Mouse (Mus musculus) stomach, embryonic 15.5 days (tissue): ENCODE measurements around the gene Hoxc5. TPM values are rescaled to one million over a fixed set of nuclear protein-coding genes. Genes with fewer than 3 reads are reported as not detected.
A peak's percentile ranks its signal among the peaks of the same experiment; 100 is the strongest.

Source experiments
- ATAC-seq: fragments of 200-750 bp; cut with Nextera tagmentation; 2 replicates; pipeline ENCODE4 v1.8.0; 2017; ENCODE audit warnings: low read depth, moderate number of reproducible peaks, moderate TSS enrichment; ENCODE audit not compliant: insufficient read depth, low FRiP score
- H3K27ac ChIP-seq: fragments of 300-500 bp; sonication (generic); 2 replicates; pipeline ENCODE4 v1.5.1; 2015; ENCODE audit warnings: mild to moderate bottlenecking, inconsistent platforms
- H3K27me3 ChIP-seq: fragments of 300-500 bp; sonication (generic); replicated peaks from 2 replicates; pipeline ENCODE4 v1.6.1; 2015; ENCODE audit warnings: inconsistent platforms
- H3K36me3 ChIP-seq: fragments of 300-500 bp; sonication (generic); 2 replicates; pipeline ENCODE4 v1.6.1; 2015; ENCODE audit warnings: inconsistent platforms
- H3K4me1 ChIP-seq: fragments of 300-500 bp; sonication (generic); 2 replicates; pipeline ENCODE4 v1.6.1; 2015; ENCODE audit warnings: inconsistent platforms
- H3K4me2 ChIP-seq: fragments of 300-500 bp; sonication (generic); 2 replicates; pipeline ENCODE4 v1.6.1; 2015; ENCODE audit warnings: mild to moderate bottlenecking, inconsistent platforms
- H3K4me3 ChIP-seq: fragments of 300-500 bp; sonication (generic); replicated peaks from 2 replicates; pipeline ENCODE4 v1.5.1; 2015; ENCODE audit warnings: inconsistent platforms
- H3K9ac ChIP-seq: fragments of 300-500 bp; sonication (generic); 2 replicates; pipeline ENCODE4 v1.6.1; 2015; ENCODE audit warnings: inconsistent platforms
- H3K9me3 ChIP-seq: fragments of 300-500 bp; sonication (generic); 2 replicates; pipeline ENCODE4 v1.6.1; 2016; ENCODE audit warnings: inconsistent platforms
- WGBS: fragments of 180-500 bp; shearing (Covaris S2); methylation state at CpG from one replicate; pipeline ENCODE4 v1.1.7; 2015; 5-methylcytosine and 5-hydroxymethylcytosine counted together
- polyA plus RNA-seq: library from polyadenylated mRNA; unstranded; fragments of >200 nt; fragmentation: Nextera tagmentation; extraction: Ambion mirVana; gene quantifications from 2 replicates; pipeline ENCODE4 v1.2.1, GENCODE M21; 2015

Hoxc5 gene
- polyA plus RNA-seq, 1 experiment from 2014 or later, result 16.2 TPM

DNA sequence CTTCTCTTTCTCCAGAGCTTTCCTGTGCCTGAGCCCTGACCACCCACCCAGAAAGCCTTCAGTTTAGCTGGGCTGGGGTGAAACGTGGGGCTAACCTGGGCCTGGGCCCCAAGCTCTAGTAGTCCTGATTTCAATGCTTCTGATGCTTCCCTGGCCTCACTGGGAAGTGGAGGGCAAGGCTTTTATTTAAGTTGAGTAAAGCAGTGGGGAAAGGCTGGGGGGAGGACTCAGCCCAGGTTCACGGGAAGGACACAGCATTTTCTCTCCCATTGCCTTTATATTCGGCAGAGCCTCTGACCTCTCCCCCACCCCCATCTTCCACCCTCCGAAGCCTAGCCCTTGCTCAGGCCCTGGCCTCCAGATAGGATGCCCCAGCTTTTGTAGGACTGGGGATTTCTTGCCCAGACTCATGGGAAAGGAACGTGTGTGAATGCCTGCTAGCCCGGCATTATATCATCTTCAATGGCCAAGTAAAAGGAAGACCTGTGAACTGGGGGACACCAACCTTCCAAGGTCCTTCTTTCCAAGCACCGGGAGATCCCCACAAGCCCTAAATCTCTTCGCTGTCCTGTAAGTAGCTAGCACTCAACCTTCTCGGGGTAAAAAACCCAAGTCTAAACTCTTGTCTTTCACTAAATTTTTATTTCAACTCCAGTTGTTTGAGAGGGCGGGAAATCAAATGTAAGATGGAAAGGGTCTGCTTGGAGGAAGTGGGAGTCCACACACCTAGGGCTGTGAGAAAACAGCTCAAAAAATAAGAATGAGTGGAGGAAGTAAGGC lies 71.6 kb downstream of the Hoxc5 start:
- Histone ChIP-seq H3K27ac (peak overlapping the region; percentile 85), H3K4me1 (peaks cover 27% of the 10 kb centered on the region), H3K9ac (no peak overlapping the region), H3K4me3 (no peak overlapping the region), H3K36me3 (no peaks in the 10 kb centered on the region), H3K27me3 (peaks cover 5% of the 10 kb centered on the region; the same call in 1 of the 2 replicates), H3K4me2 (peak overlapping the region; percentile 26), H3K9me3 (no peaks in the 10 kb centered on the region)
- no peak for ATAC-seq
- WGBS, result 29% methylated on average over 10 of the region's 10 CpGs

- no peak overlapping the region for H3K4me3 ChIP-seq
- H3K4me2 ChIP-seq, result peak overlapping the region; percentile 26; the same call in 1 of the 2 replicates
Measured at GRCm38 (mm10) chr15:103039609-103040008, 72.4 kb downstream of the Hoxc5 start.

DNA sequence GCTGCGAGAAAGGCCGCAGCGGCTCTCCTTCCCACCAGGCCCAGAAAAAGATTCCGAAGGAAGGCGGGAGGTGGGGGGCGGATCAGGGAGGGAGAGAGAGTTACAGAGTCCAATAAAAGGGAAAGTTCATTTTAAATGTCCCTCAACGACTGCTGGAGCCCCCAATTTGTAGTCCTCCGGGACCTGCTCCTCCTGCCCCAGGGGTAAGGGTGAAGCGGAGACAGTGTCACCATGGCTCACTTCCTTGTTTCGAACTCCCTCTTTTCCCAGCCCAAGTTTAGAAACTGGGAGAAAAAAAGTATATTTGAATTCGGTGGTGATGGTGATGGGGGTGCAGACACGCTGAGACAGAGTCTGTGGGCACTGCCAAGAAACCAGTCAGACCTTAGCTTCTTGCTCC lies 73.4 kb downstream of the Hoxc5 start:
- 28% methylated on average over 12 of the region's 12 CpGs for WGBS
- peak overlapping the region; percentile 48 for H3K4me2 ChIP-seq
- H3K4me1 ChIP-seq, result peaks cover 23% of the 10 kb centered on the region
- no peaks in the 10 kb centered on the region for H3K9me3 ChIP-seq
- ATAC-seq, result no peak
- H3K27me3 ChIP-seq, result no peaks in the 10 kb centered on the region
- H3K4me3 ChIP-seq, result 0 out of 2 replicates have a peak overlapping the region, but pooled peaks have one; percentile 2
- no peak overlapping the region for H3K9ac ChIP-seq
- no peaks in the 10 kb centered on the region for H3K36me3 ChIP-seq
- peak overlapping the region; percentile 85 for H3K27ac ChIP-seq

More at GRCm38 (mm10) chr15:103039609-103040008, 72.4 kb downstream of the Hoxc5 start:
- H3K9ac ChIP-seq, result no peak overlapping the region
- H3K4me1 ChIP-seq, result peaks cover 23% of the 10 kb centered on the region
- ATAC-seq, result no peak
- H3K9me3 ChIP-seq, result no peaks in the 10 kb centered on the region
- no peaks in the 10 kb centered on the region for H3K36me3 ChIP-seq
- 25% methylated on average over 3 of the region's 3 CpGs for WGBS
- H3K27ac ChIP-seq, result peak overlapping the region; percentile 85
- no peaks in the 10 kb centered on the region for H3K27me3 ChIP-seq

- no peaks in the 10 kb centered on the region for H3K9me3 ChIP-seq
- H3K4me2 ChIP-seq, result no peak overlapping the region
- WGBS, result 36% methylated on average over 5 of the region's 5 CpGs
- peak overlapping the region; percentile 85 for H3K27ac ChIP-seq
- peaks cover 23% of the 10 kb centered on the region for H3K4me1 ChIP-seq
- no peak for ATAC-seq
- H3K4me3 ChIP-seq, result no peak overlapping the region
- no peaks in the 10 kb centered on the region for H3K27me3 ChIP-seq
- no peak overlapping the region for H3K9ac ChIP-seq
- H3K36me3 ChIP-seq, result no peaks in the 10 kb centered on the region
Measured at GRCm38 (mm10) chr15:103041613-103042012, 74.4 kb downstream of the Hoxc5 start.

DNA sequence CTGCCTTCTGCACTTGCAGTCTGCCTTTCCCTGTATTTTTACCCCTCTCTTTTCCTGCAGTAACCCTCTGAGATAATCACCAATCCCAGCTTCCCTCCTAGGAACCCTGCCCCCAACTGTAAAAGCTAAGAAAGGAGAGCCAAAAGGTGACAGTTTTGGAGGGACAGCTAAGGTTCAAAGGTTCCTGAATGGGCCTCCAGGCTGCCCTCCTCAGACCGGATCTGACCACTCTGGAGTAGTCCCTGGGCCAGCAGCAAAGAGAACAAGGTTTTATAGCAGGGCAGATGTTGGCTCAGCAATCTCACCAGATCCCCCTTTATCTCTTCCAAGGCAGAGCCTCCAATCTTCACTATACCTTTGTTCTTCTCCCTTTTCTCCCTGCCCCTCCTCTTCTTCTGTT lies 75.0 kb downstream of the Hoxc5 start:
- Histone ChIP-seq H3K27ac (peak overlapping the region; percentile 63; the same call in 1 of the 2 replicates), H3K9me3 (no peaks in the 10 kb centered on the region), H3K9ac (no peak overlapping the region), H3K4me2 (no peak overlapping the region), H3K4me3 (no peak overlapping the region), H3K36me3 (no peaks in the 10 kb centered on the region), H3K27me3 (no peaks in the 10 kb centered on the region), H3K4me1 (peaks cover 23% of the 10 kb centered on the region)
- 19% methylated on average over 1 of the region's 1 CpGs for WGBS
- no peak for ATAC-seq

DNA sequence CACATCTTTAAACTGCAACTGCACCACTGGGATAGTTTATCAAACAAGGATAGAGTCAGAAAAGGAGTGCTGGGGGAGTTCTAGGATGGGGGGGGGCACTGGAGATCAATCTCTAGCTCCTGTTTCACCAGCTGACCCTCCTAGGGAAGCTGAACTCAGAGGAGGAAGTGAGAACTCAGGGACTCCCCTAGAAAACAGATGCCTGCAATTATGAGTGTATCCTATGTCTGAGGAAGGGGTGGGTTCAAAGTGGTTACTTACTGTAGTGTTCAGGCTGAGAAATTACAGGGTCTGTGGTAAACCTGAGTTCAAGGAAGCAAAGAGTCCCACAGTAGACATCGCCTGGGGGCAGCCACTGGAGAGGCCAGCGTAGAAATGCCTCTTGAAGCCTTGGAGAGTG lies 84.4 kb downstream of the Hoxc5 start:
- Histone ChIP-seq H3K4me1 (peaks cover 4% of the 10 kb centered on the region; the same call in 1 of the 2 replicates), H3K9ac (no peak overlapping the region), H3K27ac (no peak overlapping the region), H3K9me3 (no peaks in the 10 kb centered on the region), H3K36me3 (no peaks in the 10 kb centered on the region), H3K4me2 (no peak overlapping the region), H3K4me3 (no peak overlapping the region), H3K27me3 (no peaks in the 10 kb centered on the region)
- no peak for ATAC-seq
- 83% methylated on average over 2 of the region's 2 CpGs for WGBS

DNA sequence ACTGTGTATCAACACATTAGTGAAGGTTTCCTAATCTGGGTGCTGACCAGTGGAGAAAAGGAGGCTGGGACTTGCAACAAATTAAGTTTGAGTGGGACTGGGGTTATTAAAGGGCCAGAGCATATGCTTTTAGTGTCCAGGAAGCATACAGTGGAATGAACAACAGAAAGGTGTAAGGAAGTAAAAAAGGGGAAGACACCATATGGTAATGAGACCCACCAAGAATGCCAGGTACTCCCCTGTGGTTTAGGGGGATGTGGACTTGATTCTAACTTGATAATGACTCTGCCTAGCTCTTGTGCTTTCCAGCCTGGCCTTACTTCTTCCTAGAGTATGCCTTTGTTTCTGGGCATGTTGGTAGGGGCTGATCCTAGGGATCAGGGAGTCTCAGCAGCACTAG lies 86.0 kb downstream of the Hoxc5 start:
- H3K4me2 ChIP-seq, result no peak overlapping the region
- H3K36me3 ChIP-seq, result no peaks in the 10 kb centered on the region
- no peak overlapping the region for H3K27ac ChIP-seq
- H3K9me3 ChIP-seq, result no peaks in the 10 kb centered on the region
- peaks cover 4% of the 10 kb centered on the region; the same call in 1 of the 2 replicates for H3K4me1 ChIP-seq
- ATAC-seq, result no peak
- 0 out of 2 replicates have a peak, but pooled peaks cover 2% of the 10 kb centered on the region for H3K27me3 ChIP-seq
- no peak overlapping the region for H3K4me3 ChIP-seq
- no peak overlapping the region for H3K9ac ChIP-seq

- Histone ChIP-seq H3K27me3 (0 out of 2 replicates have a peak, but pooled peaks cover 2% of the 10 kb centered on the region), H3K27ac (no peak overlapping the region), H3K4me2 (no peak overlapping the region), H3K4me1 (peaks cover 9% of the 10 kb centered on the region; the same call in 1 of the 2 replicates), H3K9ac (no peak overlapping the region), H3K4me3 (no peak overlapping the region), H3K36me3 (no peaks in the 10 kb centered on the region), H3K9me3 (no peaks in the 10 kb centered on the region)
- WGBS, result 60% methylated on average over 2 of the region's 2 CpGs
- no peak for ATAC-seq
Measured at GRCm38 (mm10) chr15:103056396-103056795, 89.2 kb downstream of the Hoxc5 start.

GRCm38 (mm10) chr15:103058715-103059114 lies 91.5 kb downstream of the Hoxc5 start:
- Histone ChIP-seq H3K4me2 (peak overlapping the region; percentile 51), H3K27me3 (0 out of 2 replicates have a peak, but pooled peaks cover 2% of the 10 kb centered on the region), H3K4me1 (peaks cover 11% of the 10 kb centered on the region; the same call in 1 of the 2 replicates), H3K9ac (peak overlapping the region; percentile 17; the same call in 1 of the 2 replicates), H3K27ac (peak overlapping the region; percentile 92), H3K4me3 (peak overlapping the region; percentile 34), H3K36me3 (no peaks in the 10 kb centered on the region), H3K9me3 (no peaks in the 10 kb centered on the region)
- 12% methylated on average over 12 of the region's 12 CpGs for WGBS
- ATAC-seq, result no peak

- peak overlapping the region; percentile 29; the same call in 1 of the 2 replicates for H3K9ac ChIP-seq
- H3K4me3 ChIP-seq, result peak overlapping the region; percentile 34
- 6% methylated on average over 21 of the region's 21 CpGs for WGBS
- peaks cover 11% of the 10 kb centered on the region; the same call in 1 of the 2 replicates for H3K4me1 ChIP-seq
- H3K36me3 ChIP-seq, result no peaks in the 10 kb centered on the region
- H3K9me3 ChIP-seq, result no peaks in the 10 kb centered on the region
- peak overlapping the region; percentile 51 for H3K4me2 ChIP-seq
- peak overlapping the region; percentile 92 for H3K27ac ChIP-seq
- 0 out of 2 replicates have a peak, but pooled peaks cover 2% of the 10 kb centered on the region for H3K27me3 ChIP-seq
- ATAC-seq, result no peak
Measured at GRCm38 (mm10) chr15:103059393-103059992, 92.2 kb downstream of the Hoxc5 start.

DNA sequence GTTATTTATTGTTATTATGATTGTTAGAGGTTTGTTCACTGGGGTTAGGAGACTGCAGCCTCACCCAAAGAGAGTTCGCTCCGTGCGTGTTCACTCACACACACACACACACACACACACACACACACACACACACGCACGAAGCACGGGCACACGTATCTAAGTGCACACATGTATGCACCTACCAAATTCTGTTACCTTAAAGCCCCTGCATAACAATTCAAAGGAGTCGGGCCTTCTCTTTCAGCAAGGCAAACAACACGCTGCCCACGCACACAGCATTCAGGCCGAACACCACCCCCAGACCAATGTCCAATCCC lies 92.7 kb downstream of the Hoxc5 start:
- Histone ChIP-seq H3K27me3 (0 out of 2 replicates have a peak, but pooled peaks cover 2% of the 10 kb centered on the region), H3K36me3 (no peaks in the 10 kb centered on the region), H3K4me3 (peak overlapping the region; percentile 34), H3K4me1 (peaks cover 11% of the 10 kb centered on the region; the same call in 1 of the 2 replicates), H3K9ac (0 out of 2 replicates have a peak overlapping the region, but pooled peaks have one; percentile 1), H3K27ac (peak overlapping the region; percentile 92), H3K4me2 (peak overlapping the region; percentile 51), H3K9me3 (no peaks in the 10 kb centered on the region)
- 27% methylated on average over 11 of the region's 11 CpGs for WGBS
- ATAC-seq, result peak; percentile 3; the same call in 1 of the 2 replicates
